Mouse (Mus musculus): Measurements from ENCODE around the gene Uggt2.
"Not testable (repeated sequence)": the region's sequence is repeated elsewhere in the genome, so short reads cannot be mapped to it uniquely, and the experiment has no call there.

The Uggt2 gene

DNA sequence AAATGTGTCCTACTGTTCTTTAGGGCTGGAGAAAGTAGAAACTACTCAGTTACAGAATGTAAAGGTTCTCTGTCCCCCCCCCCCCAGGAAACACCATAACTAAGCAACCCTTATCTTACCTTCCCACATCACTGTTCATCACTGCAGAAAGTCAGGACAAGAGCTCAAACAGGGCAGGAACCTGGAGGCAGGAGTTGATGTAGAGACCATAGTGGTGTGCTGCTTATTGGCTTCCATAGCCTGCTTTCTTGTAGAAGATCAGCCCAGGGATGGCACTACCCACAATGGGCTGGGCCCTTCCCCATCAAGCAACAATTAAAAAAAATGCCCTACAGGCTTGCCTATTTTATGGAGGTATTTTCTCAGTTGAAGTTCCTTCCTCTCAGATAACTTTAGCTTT lies 115.8 kb downstream of the Uggt2 start:
- ATAC-seq (ENCODE audit: insufficient number of reproducible peaks, low FRiP score, low TSS enrichment), result no peak

DNA sequence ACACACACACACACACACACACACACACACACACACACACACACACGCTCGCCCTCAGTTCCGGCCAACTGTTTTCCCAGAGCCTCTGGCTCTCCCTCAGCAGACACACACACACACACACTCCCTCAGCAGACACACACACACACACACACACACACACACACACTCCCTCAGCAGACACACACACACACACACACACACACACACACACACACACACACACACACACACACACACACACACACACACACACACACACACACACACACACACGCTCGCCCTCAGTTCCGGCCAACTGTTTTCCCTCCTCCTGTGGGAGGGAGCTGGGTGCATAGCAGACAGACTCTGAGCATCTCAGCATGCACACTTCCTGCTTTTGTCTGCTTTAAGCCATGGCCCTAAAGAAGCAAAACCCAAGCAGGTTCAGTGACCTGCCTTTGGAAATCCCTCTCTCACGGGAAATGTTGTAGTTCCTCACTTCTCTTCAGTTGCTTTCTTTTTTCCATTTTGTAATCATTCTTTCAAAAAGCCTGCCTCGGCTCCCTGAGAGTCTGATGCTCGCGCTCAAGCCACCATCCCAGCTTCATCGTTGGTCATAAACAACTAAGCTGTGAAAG lies 116.7 kb downstream of the Uggt2 start:
- not testable (repeated sequence) for ATAC-seq (ENCODE audit: insufficient number of reproducible peaks, low FRiP score, low TSS enrichment)

DNA sequence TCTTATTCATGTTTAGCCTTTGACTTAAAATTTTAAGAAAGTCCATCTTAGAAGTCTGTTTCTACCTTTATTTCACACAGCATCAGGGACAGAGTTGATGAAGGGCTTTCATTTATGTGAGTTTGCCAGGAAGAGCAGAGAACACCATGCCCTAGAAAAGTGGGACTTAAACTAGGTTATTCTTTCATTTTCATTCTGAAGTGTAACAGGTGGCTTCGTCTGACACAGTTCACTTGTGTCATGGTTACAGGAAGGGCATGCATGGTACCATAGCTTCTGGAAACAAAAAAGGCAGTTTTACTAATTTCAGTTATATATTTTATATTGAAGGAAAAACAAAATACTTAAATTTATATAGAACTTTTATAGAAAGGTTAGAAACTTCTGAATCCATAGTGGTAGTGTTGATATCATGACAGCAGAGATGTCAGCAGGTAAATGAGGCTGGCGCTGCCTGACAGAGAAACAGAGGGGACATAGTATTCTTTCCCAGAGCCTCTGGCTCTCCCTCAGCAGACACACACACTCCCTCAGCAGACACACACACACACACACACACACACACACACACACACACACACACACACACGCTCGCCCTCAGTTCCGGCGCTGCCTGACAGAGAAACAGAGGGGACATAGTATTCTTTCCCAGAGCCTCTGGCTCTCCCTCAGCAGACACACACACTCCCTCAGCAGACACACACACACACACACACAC lies 117.4 kb downstream of the Uggt2 start:
- ATAC-seq (ENCODE audit: insufficient number of reproducible peaks, low FRiP score, low TSS enrichment), result not testable (repeated sequence)

DNA sequence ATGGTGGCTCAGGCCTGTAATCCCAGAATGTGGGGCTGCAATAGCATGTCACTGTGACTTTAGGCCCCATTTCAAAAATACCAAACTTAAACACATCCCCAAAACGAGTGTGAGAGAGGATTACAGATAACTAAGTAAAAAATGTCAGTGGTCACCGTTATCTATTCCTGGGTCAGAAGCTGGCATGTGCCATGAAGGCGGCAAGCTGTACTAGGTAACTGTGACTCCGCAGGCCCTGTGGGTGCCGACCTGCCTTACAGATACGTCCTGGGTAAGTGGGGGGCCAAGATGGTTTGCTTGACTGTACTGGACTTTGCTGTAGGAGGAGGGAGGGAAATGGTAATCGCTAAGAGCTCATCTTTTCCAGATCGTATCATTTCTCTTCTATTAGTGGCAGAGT lies 118.3 kb downstream of the Uggt2 start:
- ATAC-seq (ENCODE audit: insufficient number of reproducible peaks, low FRiP score, low TSS enrichment), result no peak

DNA sequence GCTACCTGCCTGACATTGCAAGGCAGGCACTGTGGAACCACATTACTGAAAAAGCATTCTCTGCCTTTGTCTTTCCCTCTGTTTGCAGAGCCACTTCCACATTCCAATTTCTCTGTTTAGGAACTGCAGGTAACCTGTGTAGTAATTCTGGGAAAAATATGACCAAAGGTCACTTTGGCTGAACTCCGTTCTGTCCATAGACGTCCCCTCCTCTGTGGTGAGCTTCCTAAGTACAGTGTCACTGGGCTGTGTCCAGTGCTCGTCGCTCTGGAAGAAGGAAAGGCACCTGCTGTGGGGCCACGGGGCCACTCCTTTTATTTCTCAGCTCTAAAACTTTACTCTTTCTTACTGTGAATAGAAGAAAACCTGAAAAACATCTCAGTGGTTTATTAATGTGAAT lies 118.9 kb downstream of the Uggt2 start:
- no peak for ATAC-seq (ENCODE audit: insufficient number of reproducible peaks, low FRiP score, low TSS enrichment)

DNA sequence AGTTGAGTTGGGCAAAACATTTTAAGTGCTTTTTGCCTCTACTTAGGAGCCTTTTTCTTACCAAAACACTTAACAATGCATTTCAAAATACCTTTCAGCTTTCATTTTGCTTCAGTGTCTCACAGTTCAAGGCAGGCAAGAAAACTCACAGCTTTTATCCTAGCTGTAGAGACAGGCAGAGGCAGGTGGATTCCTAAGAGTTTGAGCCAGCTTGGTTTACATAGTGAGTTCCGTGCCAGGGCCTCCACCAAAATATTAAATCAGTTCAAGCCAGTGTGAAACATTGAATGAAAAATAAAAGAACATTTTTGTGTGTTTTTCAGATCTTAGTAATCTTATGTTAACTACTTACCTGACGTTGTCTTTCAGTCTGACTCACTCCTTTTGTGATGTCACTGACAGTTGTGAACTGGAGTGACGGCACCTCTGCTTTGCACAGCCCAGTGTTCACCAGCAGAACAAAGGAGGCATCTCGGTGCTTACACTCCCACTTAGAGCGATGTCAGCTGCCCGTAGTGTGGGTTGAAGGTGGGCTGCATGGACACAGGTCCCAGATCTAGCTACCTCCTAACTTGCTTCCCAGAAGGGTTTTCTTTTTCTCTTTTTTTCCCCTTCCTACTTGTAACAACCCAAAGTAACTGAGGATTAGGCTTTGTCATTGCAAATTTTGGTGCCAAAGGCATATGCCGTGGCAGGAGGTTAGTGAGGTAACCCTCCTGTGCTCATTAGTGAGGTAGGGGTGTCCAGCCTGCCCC lies 119.5 kb downstream of the Uggt2 start:
- ATAC-seq (ENCODE audit: insufficient number of reproducible peaks, low FRiP score, low TSS enrichment), result no peak

DNA sequence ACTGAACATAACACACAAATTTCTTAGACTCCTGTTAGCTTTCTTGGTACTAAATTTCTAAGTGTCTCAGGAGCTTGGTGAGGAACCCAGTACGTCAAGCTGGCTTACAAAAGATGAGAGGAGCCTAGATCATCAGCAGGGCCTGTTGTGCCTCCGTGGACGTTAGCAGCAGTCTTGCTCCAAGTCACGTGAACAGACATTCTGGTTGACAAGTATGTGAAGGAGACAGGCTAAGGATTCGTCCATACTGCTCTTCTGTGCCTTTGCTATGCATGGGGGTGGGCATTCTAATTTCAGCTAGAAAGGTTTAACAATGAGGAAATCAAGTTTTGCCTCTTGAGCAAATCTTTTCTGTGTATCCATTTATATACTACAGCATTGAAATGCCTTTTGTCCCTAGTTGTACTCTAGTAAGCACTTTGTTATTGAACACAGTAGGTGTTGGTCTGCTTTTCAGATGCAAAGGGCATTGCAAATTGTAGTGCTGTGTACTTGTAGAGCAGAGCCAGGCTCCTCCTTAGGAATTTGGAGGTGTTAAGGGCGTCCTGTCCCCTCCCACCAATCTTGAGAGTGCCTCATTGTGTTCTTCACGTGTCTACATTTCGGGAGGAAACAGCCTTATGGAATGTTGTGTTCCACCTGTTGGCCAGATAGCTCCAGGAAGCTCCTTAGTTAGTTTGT lies 122.0 kb downstream of the Uggt2 start:
- ATAC-seq (ENCODE audit: insufficient number of reproducible peaks, low FRiP score, low TSS enrichment), result no peak

DNA sequence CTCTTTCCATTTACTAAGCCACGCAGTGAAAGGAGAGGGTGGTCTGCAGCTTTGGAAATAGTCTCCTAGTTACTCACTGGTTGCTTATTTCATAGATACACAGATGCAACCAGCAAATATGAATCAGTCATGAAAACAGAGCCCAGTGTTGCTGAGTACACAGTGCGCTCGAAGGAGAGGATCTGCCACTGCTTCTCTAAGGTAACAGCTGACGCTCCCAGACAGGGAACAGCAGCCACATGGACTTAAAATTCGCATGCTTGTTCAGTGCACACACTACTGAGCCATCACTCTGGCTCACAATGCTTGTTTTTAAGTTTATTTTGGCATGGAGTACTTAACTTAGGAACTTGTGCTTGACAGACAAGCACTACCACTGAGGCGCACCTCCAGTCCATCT lies 127.0 kb downstream of the Uggt2 start:
- no peak for ATAC-seq (ENCODE audit: insufficient number of reproducible peaks, low FRiP score, low TSS enrichment)

DNA sequence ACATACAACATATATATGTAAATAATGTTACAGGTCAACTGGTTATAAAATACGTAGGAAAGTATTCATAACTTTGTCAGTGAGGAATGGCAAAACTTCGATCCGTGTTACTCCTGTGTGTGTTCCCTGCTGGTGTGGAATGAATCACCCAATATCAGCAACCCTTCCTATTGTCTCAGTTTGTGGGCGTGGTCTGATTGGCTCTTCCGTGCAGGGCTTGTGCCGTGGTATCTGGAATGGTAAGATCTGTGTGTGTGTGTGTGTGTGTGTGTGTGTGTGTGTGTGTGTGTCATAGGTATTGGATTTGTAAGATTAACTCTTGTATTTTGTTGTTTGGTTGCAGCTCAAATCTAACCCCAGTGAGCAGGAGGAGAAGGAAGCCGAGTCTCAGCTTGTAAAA lies 131.6 kb downstream of the Uggt2 start:
- ATAC-seq (ENCODE audit: insufficient number of reproducible peaks, low FRiP score, low TSS enrichment), result no peak

DNA sequence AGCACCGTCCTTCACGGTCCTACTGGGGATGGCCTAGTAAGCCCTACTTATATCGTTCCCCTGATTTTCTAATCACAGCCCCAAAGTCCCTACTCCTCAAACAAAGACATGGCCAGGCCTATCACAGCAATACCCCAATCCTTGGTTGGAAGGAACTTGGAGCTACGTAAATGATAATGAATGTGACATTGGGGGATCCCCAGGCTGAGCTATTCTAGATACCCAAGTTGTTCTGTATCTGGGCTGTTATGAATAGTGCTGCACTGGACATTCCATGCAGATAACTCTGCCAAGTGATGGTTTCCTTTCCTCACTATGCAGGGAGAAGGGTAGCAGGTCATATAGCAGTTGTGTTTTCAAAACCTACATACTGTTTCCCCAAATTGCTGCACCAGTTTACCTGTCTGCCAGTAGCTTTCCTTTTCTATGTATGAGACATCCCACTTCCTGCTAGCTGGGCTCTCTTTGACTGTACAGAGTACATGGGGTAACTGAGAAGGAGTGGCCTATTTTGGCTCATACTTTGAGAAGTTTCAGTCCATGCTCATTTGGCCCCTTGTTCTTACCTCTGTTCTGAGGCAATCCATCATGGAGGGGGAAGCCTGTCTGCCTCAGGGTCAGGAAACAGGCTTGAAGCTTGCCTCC lies 133.8 kb downstream of the Uggt2 start:
- no peak for ATAC-seq (ENCODE audit: insufficient number of reproducible peaks, low FRiP score, low TSS enrichment)

DNA sequence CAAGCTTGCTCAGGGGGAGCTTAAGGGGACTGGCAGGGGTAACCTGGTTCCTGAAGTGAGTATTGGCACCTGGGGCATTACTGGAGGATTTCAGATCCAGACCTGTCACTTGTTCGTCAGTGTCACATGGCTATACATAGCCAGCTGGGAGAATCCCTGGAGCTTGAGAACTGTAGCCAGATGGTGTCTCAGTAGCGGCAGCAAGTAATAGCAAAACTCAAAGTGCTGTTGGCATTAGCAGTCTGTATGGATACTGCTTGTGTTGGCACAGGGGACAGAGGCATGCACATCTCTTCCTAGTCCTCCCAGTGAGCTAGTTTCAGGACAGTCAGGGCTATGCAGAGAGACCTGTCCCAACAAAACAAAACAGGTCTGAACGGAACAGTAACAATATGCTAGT lies 141.2 kb downstream of the Uggt2 start:
- ATAC-seq (ENCODE audit: insufficient number of reproducible peaks, low FRiP score, low TSS enrichment), result peak; percentile 15; the same call in 1 of the 2 replicates

DNA sequence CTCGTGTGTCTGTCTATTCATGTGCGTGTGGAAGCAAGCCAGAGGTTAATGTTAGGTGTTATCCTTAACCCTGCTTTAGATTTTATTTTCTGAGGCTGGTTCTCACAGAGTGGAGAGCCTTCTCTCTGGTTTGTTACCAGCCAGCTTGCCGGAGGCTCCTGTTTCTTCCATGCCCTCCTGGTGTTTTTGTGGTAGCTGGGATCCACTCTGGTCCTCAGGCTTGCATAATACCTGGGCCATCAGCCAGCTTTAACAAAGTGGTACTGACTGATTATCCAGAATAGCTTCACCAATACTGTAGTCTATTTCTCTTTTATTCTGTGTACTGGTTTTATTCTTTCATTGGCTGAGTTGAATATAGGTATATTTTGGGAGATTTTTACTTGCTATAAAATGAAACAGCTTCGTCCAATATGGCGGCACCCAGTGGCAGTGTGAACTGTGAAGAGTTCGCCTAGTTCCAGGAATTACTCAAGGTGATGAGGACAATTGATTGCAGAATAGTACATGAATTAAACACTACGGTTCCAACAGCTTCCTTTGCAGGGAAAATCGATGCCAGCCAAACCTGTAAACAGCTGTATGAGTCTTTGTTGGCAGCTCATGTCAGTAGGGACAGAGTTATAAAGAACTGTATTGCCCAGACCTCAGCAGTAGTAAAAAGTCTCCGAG lies 147.2 kb downstream of the Uggt2 start:
- ATAC-seq (ENCODE audit: insufficient number of reproducible peaks, low FRiP score, low TSS enrichment), result 0 out of 2 replicates have a peak, but pooled peaks have one; percentile 52

DNA sequence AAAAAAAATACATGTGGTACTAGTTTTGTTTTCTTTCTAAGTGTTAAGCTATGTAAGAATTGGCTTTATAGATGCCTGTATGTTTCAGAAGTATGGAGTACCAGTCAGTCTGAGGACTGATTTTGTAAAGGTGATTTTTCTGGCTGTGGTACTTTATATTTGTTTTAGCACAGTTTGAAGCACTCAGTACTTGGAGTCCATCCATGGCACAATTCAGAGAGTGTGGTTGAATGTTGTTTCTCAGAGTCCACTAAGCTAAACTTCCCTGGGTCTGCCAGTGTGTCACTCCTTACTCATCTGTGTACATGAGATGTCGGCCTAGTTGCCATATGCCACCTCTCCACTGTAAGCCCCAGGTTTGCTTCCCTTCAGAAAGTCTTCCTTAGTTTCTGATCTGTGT lies 150.4 kb downstream of the Uggt2 start:
- ATAC-seq (ENCODE audit: insufficient number of reproducible peaks, low FRiP score, low TSS enrichment), result no peak

DNA sequence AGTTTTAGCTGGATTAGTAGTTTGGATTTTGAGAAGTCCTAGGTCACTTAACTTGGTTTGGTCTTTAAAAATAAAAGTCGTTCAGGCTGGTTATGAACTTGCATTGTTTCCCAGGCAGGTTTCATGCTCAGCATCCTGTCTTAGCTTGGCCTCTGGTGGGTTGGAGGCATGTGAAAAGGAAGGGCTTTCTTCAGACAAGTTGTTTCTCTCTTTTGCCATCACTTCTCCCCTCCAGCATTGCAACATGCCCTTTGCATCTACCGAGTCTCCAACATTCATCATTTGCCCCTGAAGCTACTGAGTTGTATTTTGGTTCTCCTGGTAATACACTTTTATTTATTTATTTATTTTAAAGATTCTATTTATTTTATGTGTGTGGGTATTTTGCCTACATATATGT lies 154.5 kb downstream of the Uggt2 start:
- no peak for ATAC-seq (ENCODE audit: insufficient number of reproducible peaks, low FRiP score, low TSS enrichment)

DNA sequence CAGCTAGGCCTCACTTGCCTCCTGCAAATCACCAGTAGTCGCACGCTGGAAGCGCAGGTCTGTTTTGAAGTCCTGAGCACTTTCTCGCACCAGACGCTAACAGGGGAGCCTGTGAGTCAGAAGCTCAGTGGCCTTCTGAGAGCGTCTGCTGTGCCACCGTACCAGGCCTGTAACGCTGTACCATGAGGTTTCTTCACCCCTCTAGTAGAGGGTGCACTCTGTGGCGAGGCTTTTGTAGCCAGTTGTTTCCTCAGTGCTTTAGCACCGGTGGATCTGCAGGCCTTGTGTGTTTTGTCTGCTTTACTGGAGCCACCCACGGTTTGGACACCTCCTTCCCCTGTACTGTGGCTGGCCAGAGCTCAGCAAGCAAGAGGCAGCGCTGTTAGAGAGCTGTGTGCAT lies 157.2 kb downstream of the Uggt2 start:
- no peak for ATAC-seq (ENCODE audit: insufficient number of reproducible peaks, low FRiP score, low TSS enrichment)

DNA sequence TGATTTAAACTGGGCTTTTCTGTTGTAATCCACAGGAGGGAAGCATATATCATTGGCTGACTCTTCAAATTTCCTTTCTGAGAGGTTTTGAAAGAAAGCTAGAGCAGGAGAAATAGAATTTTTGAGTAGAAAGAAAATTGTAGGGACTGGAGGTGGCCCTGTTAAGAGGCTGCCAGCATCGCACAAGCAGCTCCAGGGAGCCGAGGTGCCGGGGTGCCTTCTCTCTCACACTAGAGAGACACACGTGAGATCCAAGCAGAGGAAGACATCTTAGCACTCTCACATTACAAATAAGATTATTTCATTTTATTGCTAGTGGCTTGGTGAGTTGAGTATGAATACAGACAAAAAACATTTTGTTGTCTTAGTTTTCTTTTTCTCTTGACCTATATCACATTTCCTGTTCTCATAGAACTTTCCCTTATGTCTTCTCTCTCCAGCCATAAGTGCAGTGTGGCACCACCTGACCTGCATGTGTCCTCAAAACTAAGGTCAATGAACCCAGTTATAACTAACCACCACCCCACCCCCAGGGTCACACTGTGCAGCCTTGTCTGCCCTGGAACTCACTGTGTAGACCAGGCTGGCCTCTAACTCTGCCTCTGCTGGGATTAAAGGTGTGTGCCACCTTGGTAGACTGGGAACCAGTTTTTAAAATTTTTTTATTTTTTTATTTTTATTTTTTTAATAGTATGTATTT lies 158.3 kb downstream of the Uggt2 start:
- ATAC-seq (ENCODE audit: insufficient number of reproducible peaks, low FRiP score, low TSS enrichment), result no peak

DNA sequence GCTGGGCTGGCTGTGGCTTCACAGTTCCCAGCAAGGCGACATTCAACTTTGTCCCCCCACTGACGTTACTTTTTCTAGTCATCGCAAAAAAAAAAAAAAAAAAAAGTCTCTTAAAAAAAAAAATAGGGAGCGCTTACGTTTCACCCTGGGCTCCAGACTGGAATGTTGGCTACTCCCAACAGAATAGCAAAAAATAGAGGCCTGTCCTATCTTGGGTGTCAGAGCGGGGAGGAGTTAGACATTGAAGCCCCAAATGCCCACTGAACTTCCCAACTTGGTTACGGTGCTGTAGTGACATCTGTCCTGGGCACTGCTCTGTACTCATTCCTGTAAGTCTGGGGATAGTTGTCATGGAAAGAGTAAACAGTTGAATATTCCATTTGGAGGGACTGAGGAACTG lies 160.7 kb downstream of the Uggt2 start:
- ATAC-seq (ENCODE audit: insufficient number of reproducible peaks, low FRiP score, low TSS enrichment), result no peak

DNA sequence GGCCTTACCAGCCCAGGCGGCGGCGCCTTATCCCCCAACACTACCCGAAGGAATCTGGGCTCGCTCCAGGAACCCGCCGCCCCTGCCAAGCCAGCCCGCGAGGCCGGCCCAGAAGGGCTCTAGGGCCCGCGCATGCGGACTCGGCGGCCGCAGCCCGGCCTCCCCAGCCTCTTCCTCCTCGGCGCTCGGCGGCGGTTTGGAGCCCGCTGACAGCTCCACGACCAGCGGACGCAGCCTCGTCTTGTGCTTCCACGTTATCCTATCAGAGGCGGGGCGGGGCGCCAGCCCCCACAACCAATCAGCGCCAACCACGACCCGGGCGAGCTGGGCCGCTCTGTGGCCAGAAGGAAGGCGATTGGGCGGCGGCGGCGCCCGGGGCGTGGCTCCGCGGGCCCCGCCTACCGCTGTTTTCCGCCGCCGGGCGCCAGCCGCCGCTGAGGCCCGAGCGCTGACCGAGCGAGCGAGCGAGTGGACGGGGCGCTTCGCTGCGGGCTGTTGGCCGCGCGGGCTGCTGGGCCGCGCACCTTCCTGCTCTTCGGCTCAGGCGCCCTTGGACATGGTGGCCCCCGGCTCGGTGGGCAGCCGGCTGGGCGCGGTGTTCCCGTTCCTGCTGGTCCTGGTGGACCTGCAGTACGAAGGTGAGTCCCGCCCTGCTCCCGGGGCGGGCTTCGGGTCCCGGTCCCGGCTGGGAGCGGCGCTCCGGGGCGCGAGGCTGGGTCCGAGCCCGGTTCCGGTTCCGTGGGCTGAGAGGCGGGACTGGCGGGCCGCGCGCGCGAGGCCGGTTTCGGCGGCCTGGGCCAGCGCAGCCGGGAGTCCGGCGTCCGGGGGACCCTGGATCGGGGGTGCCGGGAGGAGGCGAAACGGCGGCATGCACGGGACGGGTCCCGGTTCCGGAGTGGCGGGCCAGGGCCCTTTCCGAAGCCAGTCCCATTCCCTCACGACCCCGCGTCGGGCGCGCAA lies 161.4 kb downstream of the Uggt2 start, which contains the start of gene Dnajc3:
Dnajc3 (plus strand) TSS at position 444 of the 960 bp plus-strand sequence.
- ATAC-seq (ENCODE audit: insufficient number of reproducible peaks, low FRiP score, low TSS enrichment), result peak; percentile 96
